Mouse (Mus musculus): ENCODE measurements around the gene Tcf25. TPM values are rescaled to one million over a fixed set of nuclear protein-coding genes. Genes with fewer than 3 reads are reported as not detected.
"Not testable (repeated sequence)": the region's sequence is repeated elsewhere in the genome, so short reads cannot be mapped to it uniquely, and the experiment has no call there.

The Tcf25 gene
- total RNA-seq, 2 experiments from 2014 or later, result 543 to 593 TPM

GRCm38 (mm10) chr8:123446799-123447198 lies 73.2 kb downstream of the Tcf25 start:
- no peak for DNase-seq (ENCODE audit: low spot score in 2 of 2)
- intact Hi-C loops (cut with DNase I), result no loop called here

GRCm38 (mm10) chr8:123450783-123451182 lies 77.2 kb downstream of the Tcf25 start:
- no peak for DNase-seq (ENCODE audit: low spot score in 2 of 2)
- intact Hi-C loops (cut with DNase I), result no loop called here

GRCm38 (mm10) chr8:123451747-123452146 lies 78.2 kb downstream of the Tcf25 start:
- intact Hi-C loops (cut with DNase I); DNase-seq (ENCODE audit: low spot score in 2 of 2): not testable (repeated sequence)

- intact Hi-C loops (cut with DNase I), result no loop called here
- DNase-seq (ENCODE audit: low spot score in 2 of 2), result no peak
Observed at GRCm38 (mm10) chr8:123452149-123452548, 78.6 kb downstream of the Tcf25 start.

- DNase-seq (ENCODE audit: low spot score in 2 of 2), result no peak
- intact Hi-C loops (cut with DNase I), result no loop called here
Observed at GRCm38 (mm10) chr8:123453291-123453690, 79.7 kb downstream of the Tcf25 start.

Other genes with a start within 250 kb of the Tcf25 start
- gene Sult5a1, start 215.4 kb upstream of the Tcf25 start, total RNA-seq (2021), result not detected
- not detected for gene Dpep1, start 187.5 kb upstream of the Tcf25 start, total RNA-seq (2021)
- gene Chmp1a, start 161.0 kb upstream of the Tcf25 start, total RNA-seq (2021), result 100 to 1,000 TPM in 1 of 2 experiments, 10 to 100 TPM in 1; 95.8 to 113 TPM
- gene Spata33, start 160.9 kb upstream of the Tcf25 start, total RNA-seq (2021), result 1 to 10 TPM; 6.4 to 7.5 TPM
- 100 to 1,000 TPM in 1 of 2 experiments, 10 to 100 TPM in 1; 76.8 to 101 TPM for gene Cdk10, start 148.9 kb upstream of the Tcf25 start, total RNA-seq (2021)
- gene Spata2l, start 137.5 kb upstream of the Tcf25 start, total RNA-seq (2021), result 10 to 100 TPM; 86.7 to 88.8 TPM
- gene Zfp276, start 119.6 kb upstream of the Tcf25 start, total RNA-seq (2021), result 10 to 100 TPM; 19.2 to 24.8 TPM
- gene Vps9d1, start 119.4 kb upstream of the Tcf25 start, total RNA-seq (2021), result 10 to 100 TPM; 56.1 to 67.6 TPM
- 1 to 10 TPM; 2.7 TPM for gene Fanca, start 55.2 kb upstream of the Tcf25 start, total RNA-seq (2021)
- 10 to 100 TPM; 14.8 to 18.2 TPM for gene Spire2, start 41.0 kb upstream of the Tcf25 start, total RNA-seq (2021)
- under 1 TPM in 1 of 2 experiments, not detected in 1; 0.14 TPM for gene Mc1r, start 33.4 kb downstream of the Tcf25 start, total RNA-seq (2021)
- gene Tubb3, start 37.7 kb downstream of the Tcf25 start, total RNA-seq (2021), result 100 to 1,000 TPM; 399 to 458 TPM
- gene Def8, start 49.8 kb downstream of the Tcf25 start, total RNA-seq (2021), result 10 to 100 TPM; 62.0 to 64.3 TPM
- 10 to 100 TPM; 29.5 to 40.5 TPM for gene Afg3l1, start 104.2 kb downstream of the Tcf25 start, total RNA-seq (2021)
- gene Dbndd1, start 141.7 kb downstream of the Tcf25 start, total RNA-seq (2021), result 10 to 100 TPM; 15.6 to 17.5 TPM
- gene Gas8, start 145.1 kb downstream of the Tcf25 start, total RNA-seq (2021), result 10 to 100 TPM; 23.4 to 34.5 TPM

All from left cerebral cortex, postnatal 36 days (tissue).